Mouse (Mus musculus) lung, adult 2 months (tissue): ENCODE measurements at regions not wholly inside any gene's neighbourhood (a gene's known extent, or its start where the extent isn't known, plus 50 kb on each side); places are given as distances from the start of the nearest gene placed in this dataset.

Experiments
- CTCF ChIP-seq: fragments of 200-500 bp; IDR thresholded peaks from 2 replicates; pipeline ENCODE4 v1.5.1; 2011; ENCODE audit warnings: mild to moderate bottlenecking, low read length, control low read depth; ENCODE audit not compliant: insufficient read depth
- POLR2A ChIP-seq: fragments of 200-500 bp; IDR thresholded peaks from 2 replicates; pipeline ENCODE4 v1.6.1; 2011; ENCODE audit warnings: low read depth, mild to moderate bottlenecking, control low read depth, low read length, borderline replicate concordance; ENCODE audit errors: extremely low read depth

- TF ChIP-seq CTCF (no peak), POLR2A (no peak)
Measured at GRCm38 (mm10) chr3:100318357-100318756, 156.2 kb upstream of the Wdr3 start.
